Mouse (Mus musculus): ENCODE data around the gene Gm6890. TPM values are rescaled to one million over a fixed set of nuclear protein-coding genes. Genes with fewer than 3 reads are reported as not detected.
"Not testable (repeated sequence)": the region's sequence is repeated elsewhere in the genome, so short reads cannot be mapped to it uniquely, and the experiment has no call there.

Gm6890 gene
- total RNA-seq (2015; ENCODE audit: low replicate concordance) (not detected in 2 replicates), total RNA-seq (2017; ENCODE audit: low replicate concordance) (not detected in 2 replicates)

DNA sequence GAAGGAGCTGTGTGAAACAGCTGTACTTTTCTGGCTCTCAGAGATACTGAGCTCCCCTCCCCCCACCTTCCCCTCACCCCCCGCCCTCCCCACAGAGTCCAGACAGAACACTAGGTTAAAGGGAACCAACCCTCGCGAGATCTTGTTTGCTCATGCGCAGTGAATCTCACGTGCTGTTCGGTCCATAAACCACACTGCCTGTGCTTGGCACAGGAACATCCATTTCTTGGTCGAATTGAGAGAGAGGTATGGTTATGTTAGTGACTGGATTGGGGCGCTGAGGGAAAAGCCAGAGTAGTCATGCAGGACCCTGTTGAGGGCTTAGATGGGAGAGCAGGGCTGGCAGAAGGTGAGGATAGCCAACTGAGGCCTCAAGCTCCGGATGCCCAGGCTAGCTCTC is at the start of gene Gm6890:
Gene Gm6890 (plus strand): TSS at position 301 of the 400 bp plus-strand sequence.
- ATAC-seq (replicated peaks; ENCODE audit: low FRiP score, poor library complexity, severe bottlenecking), result not testable (repeated sequence)

DNA sequence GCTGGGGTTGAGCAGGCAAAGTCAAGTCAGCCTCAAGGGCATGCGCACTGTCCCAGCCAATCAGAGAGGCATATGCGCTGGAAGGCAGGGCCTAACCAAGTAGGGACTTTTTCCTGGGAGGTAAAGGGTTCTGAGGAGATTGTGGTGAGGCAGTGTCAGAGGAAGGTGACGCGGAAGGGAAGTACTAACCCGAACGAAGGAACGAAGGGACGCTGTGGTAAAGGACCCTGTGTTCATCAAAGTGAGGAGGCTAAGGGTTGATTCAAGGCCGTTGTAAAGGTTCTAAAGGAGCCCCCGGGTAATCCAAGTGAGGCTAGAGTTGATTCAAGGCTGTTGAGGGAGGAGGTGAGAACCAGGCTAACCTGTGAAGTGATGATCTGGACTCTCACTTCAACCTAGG is 14.5 kb upstream of the Gm6890 start:
- not testable (repeated sequence) for ATAC-seq (replicated peaks; ENCODE audit: low FRiP score, poor library complexity, severe bottlenecking)

DNA sequence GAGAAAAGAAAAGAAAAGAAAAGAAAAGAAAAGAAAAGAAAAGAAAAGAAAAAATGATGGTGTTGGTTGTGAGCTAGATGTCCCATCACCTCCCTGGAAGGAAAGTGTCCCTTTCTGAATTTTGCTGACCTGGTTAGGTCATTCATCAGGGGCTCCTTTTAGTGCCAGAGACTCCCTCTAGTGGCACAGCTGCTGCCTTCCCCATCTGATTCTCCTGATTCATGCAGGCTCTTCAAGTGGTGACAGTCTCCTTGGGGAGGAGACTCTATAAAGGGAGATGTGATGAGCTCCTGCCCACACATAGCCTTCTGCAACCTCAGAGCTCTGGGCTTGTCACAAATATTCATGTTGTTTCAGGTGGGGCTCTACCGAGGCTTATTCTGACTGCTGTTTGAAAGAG is 30.0 kb downstream of the Gm6890 start:
- ATAC-seq (replicated peaks; ENCODE audit: low FRiP score, poor library complexity, severe bottlenecking), result not testable (repeated sequence)

Other genes starting within 250 kb of the Gm6890 start
- gene Olfr1326-ps1, start 166.0 kb upstream of the Gm6890 start, total RNA-seq (2015; ENCODE audit: low replicate concordance), result not detected in 2 replicates
- not detected in 2 replicates for gene Olfr1326-ps1, start 166.0 kb upstream of the Gm6890 start, total RNA-seq (2017; ENCODE audit: low replicate concordance)
- gene Olfr1325, start 148.2 kb upstream of the Gm6890 start, total RNA-seq (2015; ENCODE audit: low replicate concordance), result not detected in 2 replicates
- gene Olfr1325, start 148.2 kb upstream of the Gm6890 start, total RNA-seq (2017; ENCODE audit: low replicate concordance), result 0.13 TPM in 1 of 2 replicates, not detected in the other
- gene Gm5640, start 95.3 kb upstream of the Gm6890 start, total RNA-seq (2015; ENCODE audit: low replicate concordance), result not detected in 2 replicates
- not detected in 2 replicates for gene Gm5640, start 95.3 kb upstream of the Gm6890 start, total RNA-seq (2017; ENCODE audit: low replicate concordance)
- gene Gm5936, start 96.3 kb downstream of the Gm6890 start, total RNA-seq (2015; ENCODE audit: low replicate concordance), result not detected in 2 replicates
- not detected in 2 replicates for gene Gm5936, start 96.3 kb downstream of the Gm6890 start, total RNA-seq (2017; ENCODE audit: low replicate concordance)